Mouse (Mus musculus) cerebellum, adult 2 months (tissue): ENCODE measurements at regions not wholly inside any gene's neighbourhood (a gene's known extent, or its start where the extent isn't known, plus 50 kb on each side); places are given as distances from the start of the nearest gene placed in this dataset.

Experiments used
- DNase-seq, 2 experiments: peaks; one replicate each; pipeline ENCODE4 v3.0.0; 2021
- H3K27ac ChIP-seq: fragments of 200-500 bp; 2 replicates; pipeline ENCODE4 v1.5.1; 2012; ENCODE audit warnings: low read length, control low read depth, inconsistent platforms; ENCODE audit not compliant: insufficient read depth
- H3K27me3 ChIP-seq: fragments of 200-500 bp; 2 replicates; pipeline ENCODE4 v1.6.1; 2012; ENCODE audit warnings: inconsistent platforms, mild to moderate bottlenecking, low read length, moderate library complexity; ENCODE audit not compliant: control insufficient read depth, insufficient read depth
- H3K4me1 ChIP-seq: fragments of 200-500 bp; 2 replicates; pipeline ENCODE4 v1.6.1; 2011; ENCODE audit warnings: low read length; ENCODE audit not compliant: control insufficient read depth, insufficient read depth
- H3K4me3 ChIP-seq: fragments of 200-500 bp; replicated peaks from 2 replicates; pipeline ENCODE3; 2011; ENCODE audit warnings: mild to moderate bottlenecking, low read depth, low read length, control low read depth; ENCODE audit not compliant: insufficient read depth
- CTCF ChIP-seq: fragments of 200-500 bp; IDR thresholded peaks from 2 replicates; pipeline ENCODE4 v1.5.1; 2011; ENCODE audit warnings: low read depth, mild to moderate bottlenecking, control low read depth, low read length, moderate library complexity, borderline replicate concordance; ENCODE audit not compliant: insufficient read depth
- POLR2A ChIP-seq: fragments of 200-500 bp; IDR thresholded peaks from 2 replicates; pipeline ENCODE4 v1.6.1; 2011; ENCODE audit warnings: low read length, control low read depth, borderline replicate concordance; ENCODE audit not compliant: insufficient read depth
- WGBS: fragments of 180-500 bp; shearing (Covaris S2); methylation state at CpG from one replicate; pipeline ENCODE4 v1.1.7; 2018; 5-methylcytosine and 5-hydroxymethylcytosine counted together

- Histone ChIP-seq H3K4me3 (no peak overlapping the region), H3K4me1 (no peaks in the 10 kb centered on the region; the same call in 1 of the 2 replicates), H3K27me3 (no peaks in the 10 kb centered on the region; the same call in 1 of the 2 replicates), H3K27ac (no peak overlapping the region)
- 10% methylated on average over 8 of the region's 8 CpGs for WGBS
- TF ChIP-seq CTCF (no peak), POLR2A (no peak)
- DNase-seq: peak; percentile 21 to 67
These were observed 156.0 kb upstream of the AI593442 start for GRCm38 (mm10) chr9:52835481-52836150.

- 90% methylated on average over 1 of the region's 1 CpGs for WGBS
- H3K4me3 ChIP-seq: no peak overlapping the region
- DNase-seq: no peak
- H3K27me3 ChIP-seq: no peaks in the 10 kb centered on the region; the same call in 1 of the 2 replicates
- no peaks in the 10 kb centered on the region for H3K4me1 ChIP-seq
- no peak overlapping the region for H3K27ac ChIP-seq
- TF ChIP-seq CTCF (no peak), POLR2A (no peak)
These were observed 147.2 kb upstream of the AI593442 start for GRCm38 (mm10) chr9:52826781-52827180.

- WGBS: 93% methylated on average over 4 of the region's 4 CpGs
- no peak for DNase-seq
- no peak for TF ChIP-seq CTCF
- TF ChIP-seq POLR2A: no peak
- no peak overlapping the region for H3K27ac ChIP-seq
- H3K4me3 ChIP-seq: no peak overlapping the region
- no peaks in the 10 kb centered on the region for H3K27me3 ChIP-seq
- no peaks in the 10 kb centered on the region for H3K4me1 ChIP-seq
These were observed 136.7 kb upstream of the AI593442 start for GRCm38 (mm10) chr9:52816309-52816708.

- Histone ChIP-seq H3K4me1 (no peaks in the 10 kb centered on the region), H3K27ac (no peak overlapping the region), H3K27me3 (no peaks in the 10 kb centered on the region), H3K4me3 (no peak overlapping the region)
- WGBS: 97% methylated on average over 13 of the region's 13 CpGs
- DNase-seq: no peak
- TF ChIP-seq CTCF (no peak), POLR2A (no peak)
These were observed 123.4 kb upstream of the AI593442 start for GRCm38 (mm10) chr9:52802969-52803368.

DNA sequence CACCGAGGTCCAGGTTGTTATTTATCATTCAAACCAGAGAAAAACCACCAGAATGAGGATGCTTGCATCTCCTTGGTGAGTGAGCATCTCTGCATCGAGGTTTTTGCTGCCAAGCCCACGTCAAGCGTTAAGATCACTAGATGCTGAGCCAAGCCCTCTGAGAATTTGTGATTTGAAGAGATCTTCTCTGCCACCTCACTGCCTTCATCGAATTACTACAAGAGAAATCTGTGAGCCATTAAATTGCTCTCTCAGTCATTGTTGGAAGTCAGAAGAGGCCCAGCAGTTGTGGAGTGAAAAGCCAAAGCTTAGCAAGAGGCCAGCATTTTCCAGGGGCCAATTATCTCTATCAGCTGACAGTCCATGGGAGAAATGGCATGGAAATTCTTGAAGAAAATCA lies 122.2 kb upstream of the AI593442 start:
- no peak for DNase-seq
- Histone ChIP-seq H3K27ac (no peak overlapping the region), H3K27me3 (no peaks in the 10 kb centered on the region), H3K4me1 (no peaks in the 10 kb centered on the region), H3K4me3 (no peak overlapping the region)
- WGBS: 28% methylated on average over 5 of the region's 5 CpGs
- TF ChIP-seq CTCF (no peak), POLR2A (no peak)

- TF ChIP-seq POLR2A (no peak), CTCF (no peak)
- Histone ChIP-seq H3K4me1 (no peaks in the 10 kb centered on the region), H3K27me3 (no peaks in the 10 kb centered on the region), H3K27ac (no peak overlapping the region), H3K4me3 (no peak overlapping the region)
- no peak for DNase-seq
- WGBS: 36% methylated on average over 3 of the region's 3 CpGs
These were observed 120.9 kb upstream of the AI593442 start for GRCm38 (mm10) chr9:52800476-52800875.

DNA sequence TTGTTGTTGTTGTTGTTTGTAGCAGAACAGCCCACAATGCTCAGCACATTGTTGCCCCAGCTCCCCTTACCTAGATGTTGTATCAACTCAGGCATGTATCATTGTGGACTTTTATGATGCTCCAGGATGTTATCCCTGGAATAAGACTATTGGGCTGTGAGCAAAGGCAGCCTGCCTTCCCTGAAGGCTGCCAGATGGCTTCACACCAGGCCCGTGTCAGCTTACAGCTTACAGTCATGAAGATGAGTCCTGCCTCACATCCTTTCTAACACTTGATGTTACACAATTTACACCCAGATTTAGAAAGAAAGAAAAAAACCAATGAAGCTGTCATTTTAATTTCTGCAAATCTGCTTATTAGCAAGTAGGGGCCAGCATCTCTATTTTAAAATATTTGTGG lies 113.0 kb upstream of the AI593442 start:
- Histone ChIP-seq H3K27me3 (no peaks in the 10 kb centered on the region), H3K27ac (no peak overlapping the region), H3K4me3 (no peak overlapping the region), H3K4me1 (0 out of 2 replicates have a peak, but pooled peaks cover 2% of the 10 kb centered on the region)
- TF ChIP-seq POLR2A: no peak
- no peak for TF ChIP-seq CTCF
- WGBS: 18% methylated on average over 1 of the region's 1 CpGs
- DNase-seq: peak; percentile 40 to 69

DNA sequence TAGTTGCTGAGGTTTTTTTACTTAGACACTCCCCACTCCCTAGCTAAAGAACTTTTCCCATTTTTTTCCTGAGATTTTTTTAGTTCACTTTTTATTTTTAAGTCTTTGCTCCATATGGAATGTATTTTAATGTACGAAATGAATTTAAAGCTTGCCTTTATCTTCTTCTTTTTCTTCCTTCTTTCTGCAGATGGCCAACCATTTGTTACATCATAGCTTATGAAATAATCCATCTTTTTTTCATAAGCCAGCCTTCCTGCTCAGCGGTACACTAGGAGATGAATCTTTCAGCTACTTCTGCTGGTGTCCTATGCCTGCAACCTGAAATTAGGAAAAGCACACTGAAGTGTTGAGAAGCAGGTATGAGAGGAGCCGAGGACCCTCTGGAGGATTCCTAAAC lies 102.9 kb upstream of the AI593442 start:
- DNase-seq: no peak
- Histone ChIP-seq H3K4me3 (no peak overlapping the region), H3K27me3 (no peaks in the 10 kb centered on the region), H3K27ac (no peak overlapping the region), H3K4me1 (no peaks in the 10 kb centered on the region)
- TF ChIP-seq CTCF (no peak), POLR2A (no peak)
- 96% methylated on average over 3 of the region's 3 CpGs for WGBS
